Comparison of ENCODE assay signal across 24 mouse cellular contexts in the genomic region with DNA sequence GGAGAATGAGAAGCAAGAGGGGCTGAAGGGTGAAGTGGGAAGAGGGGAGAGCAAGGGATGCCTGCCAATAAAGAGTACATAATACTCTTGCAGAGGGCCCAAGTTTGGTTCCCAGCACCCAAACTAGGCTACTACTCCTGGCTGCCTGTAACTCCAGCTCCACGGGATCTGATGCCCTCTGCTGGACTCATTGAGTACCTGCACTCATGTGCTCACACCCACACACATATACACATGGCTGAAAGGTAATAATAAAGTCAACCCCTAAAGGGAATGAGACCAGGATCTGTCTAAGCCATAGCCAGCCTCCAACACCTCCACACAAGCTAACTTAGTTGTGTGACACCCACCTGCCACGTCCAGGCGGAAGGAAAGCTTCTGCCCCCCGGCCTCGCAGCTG. TPM values are rescaled to one million over a fixed set of nuclear protein-coding genes. Genes with fewer than 3 reads are reported as not detected.
DNase-seq lines count a peak whose midpoint lies in the region; ATAC-seq and TF ChIP-seq lines count a peak whose summit lies in the region.
"Had no signal": no experiment of that assay in that cellular context is flagged by ENCODE, and none has a peak within 500 bp of the region (broad histone marks: within the 10 kb centered on the region; RNA-seq: fewer than 3 reads in every experiment).

No protein-coding gene starts in this region.

- no peak for DNase-seq in gastrocnemius, adult 2 months
- no peak for DNase-seq in gastrocnemius, postnatal 36 days
- DNase-seq in liver, postnatal 0 days: no peak
- no peak for DNase-seq in liver
- DNase-seq in MEL (ENCODE audit: low read depth, low spot score): no peak
- no peak for DNase-seq in urinary bladder, adult 2 months (ENCODE audit: low spot score)
- no peak for DNase-seq in adrenal gland, adult 8-10 months
- DNase-seq: adrenal gland, postnatal 10 days; B cell, adult 2 months; cerebellum, adult 11-12 months; cerebellum, adult 9-10 months; cerebellum, postnatal 25 days; gastrocnemius, postnatal 14 days; heart, postnatal 4 days had no signal

- WGBS in liver, postnatal 0 days (ENCODE audit: insufficient replicate concordance): 86% methylated on average over 5 of the region's 5 CpGs

- H3K9ac ChIP-seq in liver, postnatal 0 days (replicated peaks): no peak overlapping the region
- no peak overlapping the region for H3K9ac ChIP-seq in MEL (ENCODE audit: control insufficient read depth, low read depth, low read length, poor library complexity, severe bottlenecking)
- H3K9ac ChIP-seq: embryonic facial prominence, embryonic 13.5 days; forebrain, embryonic 12.5 days; heart, embryonic 13.5 days; hindbrain, embryonic 12.5 days had no signal

- H3K4me3 ChIP-seq in gastrocnemius, adult 2 months: no peak overlapping the region
- no peak overlapping the region for H3K4me3 ChIP-seq in liver, postnatal 0 days (ENCODE audit: low read depth, low read length)
- no peak overlapping the region for H3K4me3 ChIP-seq in MEL (ENCODE audit: control insufficient read depth in 1 of 2, insufficient read depth in 1 of 2, low read depth in 2 of 2, low read length in 2 of 2)
- H3K4me3 ChIP-seq: embryonic facial prominence, embryonic 13.5 days; forebrain, embryonic 12.5 days; heart, embryonic 13.5 days; hindbrain, embryonic 12.5 days had no signal

- intact Hi-C loops in gastrocnemius, adult 2 months (cut with DNase I): no loop called here
- intact Hi-C loops in gastrocnemius, postnatal 36 days (cut with DNase I): no loop called here

- no peak overlapping the region for H3K27ac ChIP-seq in gastrocnemius, adult 2 months
- H3K27ac ChIP-seq in liver, postnatal 0 days (ENCODE audit: low read depth): no peak overlapping the region
- no peak overlapping the region for H3K27ac ChIP-seq in MEL (ENCODE audit: control insufficient read depth, low read depth, low read length)
- H3K27ac ChIP-seq: embryonic facial prominence, embryonic 13.5 days; forebrain, embryonic 12.5 days; heart, embryonic 13.5 days; hindbrain, embryonic 12.5 days had no signal

- no peaks in the 10 kb centered on the region for H3K4me1 ChIP-seq in liver, postnatal 0 days (ENCODE audit: insufficient read depth)
- no peaks in the 10 kb centered on the region for H3K4me1 ChIP-seq in MEL (ENCODE audit: control insufficient read depth in 1 of 2, insufficient read depth in 2 of 2, low read length in 2 of 2)
- H3K4me1 ChIP-seq: embryonic facial prominence, embryonic 13.5 days; forebrain, embryonic 12.5 days; heart, embryonic 13.5 days; hindbrain, embryonic 12.5 days had no signal

- TF ChIP-seq RAD21 in MEL (IDR thresholded peaks at IDR 0.05; ENCODE audit: low read depth, low read length): no peak

- TF ChIP-seq EP300 in liver, postnatal 0 days (IDR thresholded peaks at IDR 0.05; ENCODE audit: low read depth): no peak
- no peak for TF ChIP-seq EP300 in MEL (IDR thresholded peaks at IDR 0.05; ENCODE audit: low read depth in 1 of 2, low read length in 2 of 2)

- peak; percentile 42 for TF ChIP-seq CTCF in gastrocnemius, adult 2 months (IDR thresholded peaks at IDR 0.05)
- TF ChIP-seq CTCF in liver, postnatal 0 days (IDR thresholded peaks at IDR 0.05; ENCODE audit: low read depth): peak; percentile 19
- TF ChIP-seq CTCF in MEL (IDR thresholded peaks at IDR 0.05 in 2 of 3, conservative IDR thresholded peaks at IDR 0.05 in 1 of 3; ENCODE audit: control insufficient read depth in 1 of 3, insufficient read depth in 1 of 3, low read depth in 2 of 3, low read length in 3 of 3, poor library complexity in 1 of 3, severe bottlenecking in 1 of 3): peak in 2 of 3 experiments; percentile 23 to 26; a peak in 1 of 6 replicates

- no peak for ATAC-seq in liver, postnatal 0 days
- ATAC-seq: CD4-positive, CD25-positive, alpha-beta regulatory T cell, adult 4 months; forebrain, embryonic 16.5 days; hindbrain, embryonic 16.5 days; inflammation-experienced regulatory T-cells, adult 6 months had no signal

- H3K27me3 ChIP-seq in liver, postnatal 0 days (ENCODE audit: insufficient read depth, low read length): no peaks in the 10 kb centered on the region
- H3K27me3 ChIP-seq in MEL (ENCODE audit: control insufficient read depth in 1 of 2, insufficient read depth in 2 of 2, low read length in 2 of 2): peaks cover 2 to 5% of the 10 kb centered on the region in 2 experiments
- H3K27me3 ChIP-seq: embryonic facial prominence, embryonic 13.5 days; forebrain, embryonic 12.5 days; heart, embryonic 13.5 days had no signal

- H3K9me3 ChIP-seq in liver, postnatal 0 days (ENCODE audit: low read length): no peaks in the 10 kb centered on the region
- no peaks in the 10 kb centered on the region for H3K9me3 ChIP-seq in MEL (replicated peaks; ENCODE audit: insufficient read depth, low read length)
- H3K9me3 ChIP-seq: embryonic facial prominence, embryonic 13.5 days; heart, embryonic 13.5 days had no signal

- H3K4me2 ChIP-seq in liver, postnatal 0 days (ENCODE audit: low read depth, low read length): no peak overlapping the region
- H3K4me2 ChIP-seq: embryonic facial prominence, embryonic 13.5 days; forebrain, embryonic 12.5 days; heart, embryonic 13.5 days; hindbrain, embryonic 12.5 days had no signal

- no peak for TF ChIP-seq POLR2A in MEL (IDR thresholded peaks at IDR 0.05; ENCODE audit: control insufficient read depth in 1 of 2, insufficient read depth in 1 of 2, low read depth in 1 of 2, low read length in 2 of 2, poor library complexity in 1 of 2)

- H3K36me3 ChIP-seq in liver, postnatal 0 days (replicated peaks; ENCODE audit: insufficient read depth, low read length): no peaks in the 10 kb centered on the region
- H3K36me3 ChIP-seq in MEL (ENCODE audit: control insufficient read depth in 1 of 2, insufficient read depth in 2 of 2, low read length in 2 of 2): no peaks in the 10 kb centered on the region
- H3K36me3 ChIP-seq: embryonic facial prominence, embryonic 13.5 days; forebrain, embryonic 12.5 days; G1E; hindbrain, embryonic 12.5 days had no signal

- no peaks in the 10 kb centered on the region for H3K79me2 ChIP-seq in MEL (ENCODE audit: control insufficient read depth, insufficient read depth, low read length, poor library complexity)

TF ChIP-seq in MEL, 35 proteins besides CTCF, POLR2A, EP300 and RAD21:
- TF ChIP-seq GABPA (IDR thresholded peaks at IDR 0.05; ENCODE audit: low read depth, low read length) (no peak), POLR2AphosphoS5 (IDR thresholded peaks at IDR 0.05; ENCODE audit: borderline replicate concordance, low read depth, low read length) (no peak), MEF2A (IDR thresholded peaks at IDR 0.05; ENCODE audit: extremely low read depth, insufficient replicate concordance, low read depth, low read length, poor library complexity, severe bottlenecking) (no peak), MYC (IDR thresholded peaks at IDR 0.05; ENCODE audit: low read depth, low read length) (no peak), RCOR1 (IDR thresholded peaks at IDR 0.05; ENCODE audit: low read depth, low read length) (no peak), CHD1 (IDR thresholded peaks at IDR 0.05; ENCODE audit: low read depth, low read length) (no peak), TAL1 (IDR thresholded peaks at IDR 0.05; ENCODE audit: low read length) (no peak), MAX (IDR thresholded peaks at IDR 0.05; ENCODE audit: low read length) (no peak), ELF1 (IDR thresholded peaks at IDR 0.05; ENCODE audit: low read depth, low read length) (no peak), UBTF (IDR thresholded peaks at IDR 0.05; ENCODE audit: borderline replicate concordance, insufficient read depth, low read depth, low read length) (no peak), TBP (IDR thresholded peaks at IDR 0.05; ENCODE audit: low read depth, low read length) (no peak), POLR2AphosphoS2 (IDR thresholded peaks at IDR 0.05; ENCODE audit: low read length) (no peak)

RNA-seq across cellular contexts. Expression of a gene that starts 30.3 kb away (rescaled TPM):
- 1,000 to 10,000 TPM; 1,792 to 1,942 TPM for total RNA-seq in gastrocnemius, adult 2 months (2021)
- 1,000 to 10,000 TPM; 1,369 to 1,614 TPM for total RNA-seq in gastrocnemius, postnatal 36 days (2021)
- polyA plus RNA-seq in liver, postnatal 0 days (2015; fragmentation: Nextera tagmentation; extraction: Ambion mirVana): 0.31 and 0.49 TPM in 2 replicates
- total RNA-seq in MEL (2012; rRNA removed): 0.20 and 0.54 TPM in 2 replicates
- polyA plus RNA-seq in MEL (2012; ENCODE audit: insufficient read depth in 1 of 2, insufficient read length in 2 of 2, low read depth in 1 of 2, low replicate concordance in 2 of 2, missing spikeins in 1 of 2): under 1 TPM in 1 of 2 experiments, not detected in 1; 0.08 TPM
- 0.14 and 0.22 TPM in 2 replicates for polyA plus RNA-seq in urinary bladder, adult 2 months (2012; rRNA removed)
- total RNA-seq in adrenal gland, adult 8-10 months (2022): 1 to 10 TPM; 1.5 to 2.2 (median 1.6) TPM
- total RNA-seq: granulocyte monocyte progenitor cell, adult 5-6 weeks had no signal
- polyA plus RNA-seq: CD4-positive, CD25-positive, alpha-beta regulatory T cell, adult 4 months; forebrain, embryonic 12.5 days; inflammation-experienced regulatory T-cells, adult 6 months had no signal

RNA-seq across cellular contexts. Expression of a gene that starts 57.6 kb away (rescaled TPM):
- 1 to 10 TPM; 6.7 to 9.3 TPM for total RNA-seq in gastrocnemius, adult 2 months (2021)
- total RNA-seq in gastrocnemius, postnatal 36 days (2021): 10 to 100 TPM in 1 of 2 experiments, 1 to 10 TPM in 1; 7.4 to 10.4 TPM
- 6.3 and 7.1 TPM in 2 replicates for polyA plus RNA-seq in liver, postnatal 0 days (2015; fragmentation: Nextera tagmentation; extraction: Ambion mirVana)
- total RNA-seq in MEL (2012; rRNA removed): 14.9 and 18.8 TPM in 2 replicates
- 10 to 100 TPM in 1 of 2 experiments, not detected in 1; 14.7 TPM for polyA plus RNA-seq in MEL (2012; ENCODE audit: insufficient read depth in 1 of 2, insufficient read length in 2 of 2, low read depth in 1 of 2, low replicate concordance in 2 of 2, missing spikeins in 1 of 2)
- 3.8 and 4.0 TPM in 2 replicates for polyA plus RNA-seq in urinary bladder, adult 2 months (2012; rRNA removed)
- total RNA-seq in adrenal gland, adult 8-10 months (2022): 10 to 100 TPM; 19.3 to 23.3 (median 21.1) TPM

Comparison
In these comparisons a context has a peak if more than half of its experiments do, and no peak if none do; other contexts are left out.
1. RNA of a gene that starts 30.3 kb away (total RNA-seq): 1,792 to 1,942 TPM in gastrocnemius, adult 2 months and 1,369 to 1,614 TPM in gastrocnemius, postnatal 36 days; 1.5 to 2.2 TPM in adrenal gland, adult 8-10 months and 0.20 to 0.54 TPM in MEL; every median in the first group is over 100 times any median in the second.
2. Peak in every context shown above with its lines, with median percentiles within 50 percentile points of each other: CTCF ChIP-seq.